Mouse (Mus musculus) CH12F3 (cell line): ENCODE results near the gene Mak.

ENCODE experiments used
- in situ Hi-C: fragments of 300-500 bp; cut with MboI; formaldehyde crosslinking; loops from 2 replicates; pipeline ENCODE4 v1.14.3; 2020; ENCODE audit warnings: low sequenced_read_pairs

Gene Mak

DNA sequence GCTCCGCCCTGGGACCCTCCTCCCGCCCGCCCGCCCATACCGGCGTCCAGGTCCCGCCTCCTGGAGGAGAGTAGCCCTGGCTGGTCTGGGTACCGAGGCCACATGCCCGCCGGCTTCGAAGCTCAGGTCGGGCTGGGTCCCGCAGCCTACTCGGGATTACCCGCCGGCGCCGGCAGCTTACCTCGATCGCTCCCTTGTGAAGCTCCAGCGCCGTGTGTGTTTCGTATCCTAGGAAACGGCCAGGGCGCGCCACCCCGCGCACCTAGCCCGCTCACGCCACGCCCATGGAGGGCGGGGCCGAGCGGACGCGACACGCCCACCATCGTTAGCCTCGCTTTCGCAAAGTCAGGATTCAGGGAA, at the start of gene Mak:
Gene Mak, minus strand, starts transcription at position 286 of the 360 bp plus-strand sequence.
- in situ Hi-C loops: no loop called here

DNA sequence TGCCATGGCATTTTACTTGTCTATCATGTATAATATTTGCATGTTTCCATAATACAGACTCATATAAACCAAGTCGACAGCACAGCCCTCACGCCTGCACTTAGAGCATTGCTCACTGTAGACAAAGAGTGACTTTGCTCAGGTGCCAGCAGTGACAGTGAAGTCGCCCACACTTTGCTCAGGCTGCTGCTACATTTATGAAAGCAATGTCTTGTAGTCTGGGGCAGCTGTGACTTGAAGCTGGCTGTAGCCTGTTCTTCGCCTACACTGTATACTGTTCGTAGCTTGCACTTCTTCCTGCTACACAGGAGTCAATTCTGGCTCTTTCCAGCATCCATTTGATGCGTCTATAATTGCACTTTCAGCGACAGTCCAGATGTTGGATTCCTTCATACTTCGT, 49.6 kb upstream of the Mak start:
- in situ Hi-C loops: loop anchor here (25.0 kb wide), 2 partner anchors 108 to 433 kb away; partner anchors contain the start of gene Smim13

DNA sequence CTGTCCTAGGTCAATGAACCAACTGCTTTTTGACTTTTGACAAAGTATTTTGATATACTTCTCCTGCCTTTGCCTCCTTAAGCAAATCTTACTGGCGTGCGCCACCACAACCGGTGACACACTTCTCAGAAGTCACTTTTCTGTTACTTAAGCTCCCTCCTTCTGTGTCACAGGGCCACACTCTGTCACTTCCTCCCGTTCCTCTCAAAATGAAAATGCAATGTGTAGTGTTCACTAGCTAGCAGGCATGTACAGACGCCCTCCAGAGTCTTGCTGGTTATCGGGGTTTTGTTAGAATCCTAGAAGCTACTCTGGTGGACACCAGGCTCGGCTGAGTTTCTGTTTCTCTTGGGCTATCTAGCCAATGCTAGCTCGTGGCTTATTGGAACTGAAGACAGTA, 48.8 kb upstream of the Mak start:
- in situ Hi-C loops: loop anchor here (25.0 kb wide), 2 partner anchors 109 to 434 kb away; partner anchors contain the start of gene Smim13

DNA sequence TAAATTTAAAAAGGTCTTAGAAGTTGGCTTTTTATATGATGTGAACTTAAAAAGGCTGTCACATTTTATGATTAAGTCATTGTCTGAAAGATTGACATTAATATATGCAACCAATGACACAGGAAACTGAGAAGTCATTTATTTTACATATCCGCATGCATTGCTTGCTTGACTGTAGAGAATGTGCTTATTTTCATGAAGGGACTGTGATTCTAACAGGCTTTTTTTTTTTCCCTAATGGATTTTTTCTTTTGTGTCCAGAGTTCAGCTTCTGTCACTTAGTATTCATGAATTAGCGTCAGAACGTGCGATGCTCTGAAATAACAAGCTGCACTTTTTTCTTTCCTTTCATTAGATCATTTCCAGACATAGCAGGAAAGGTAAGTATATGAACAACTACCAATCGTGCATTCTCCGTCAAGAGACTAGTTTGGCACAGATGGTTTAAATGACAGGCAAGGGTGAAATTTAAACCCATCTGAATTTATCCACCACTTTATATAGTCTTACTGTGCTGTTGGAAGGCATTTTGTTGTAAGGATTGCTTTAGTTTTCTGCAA, 44.2 kb upstream of the Mak start:
- in situ Hi-C loops: no loop called here

DNA sequence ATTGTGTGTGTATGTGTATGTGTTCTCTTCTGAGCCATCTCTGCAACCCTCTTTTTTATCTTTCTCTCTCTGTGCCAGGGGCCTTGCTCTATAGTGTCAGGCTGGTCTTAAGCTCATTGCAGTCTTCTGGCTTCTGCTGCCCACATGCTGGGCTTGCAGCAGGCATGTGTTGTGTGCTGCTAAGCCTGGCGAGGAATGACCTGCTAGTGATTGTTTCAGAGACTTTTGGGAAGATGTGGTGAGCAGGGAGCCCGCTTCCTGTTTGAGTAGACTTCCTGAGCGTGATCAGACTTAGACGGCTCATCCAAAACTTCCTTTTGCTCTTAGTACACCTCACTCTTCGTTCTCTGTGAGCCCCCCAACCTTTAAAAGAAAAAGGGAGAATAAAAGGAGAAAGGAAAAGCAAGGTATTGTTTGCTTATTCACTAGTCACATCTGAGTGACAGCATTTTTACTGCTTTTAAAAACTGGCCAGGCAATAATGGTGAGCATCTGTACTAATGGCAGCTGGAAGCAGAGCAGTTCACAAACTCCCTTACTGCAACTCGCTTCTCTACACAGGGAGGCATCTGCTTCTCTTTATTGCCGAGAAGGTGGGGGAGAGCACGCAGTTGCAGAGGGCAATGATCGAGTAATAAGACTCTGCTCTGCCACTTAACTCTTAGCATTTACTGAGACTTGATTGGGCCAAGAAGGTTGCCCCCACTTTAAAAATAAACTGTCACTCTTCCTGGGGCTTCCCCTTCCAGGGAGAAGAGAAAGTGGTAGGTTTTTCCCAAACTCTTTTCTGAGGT, 39.8 kb upstream of the Mak start:
- in situ Hi-C loops: no loop called here

DNA sequence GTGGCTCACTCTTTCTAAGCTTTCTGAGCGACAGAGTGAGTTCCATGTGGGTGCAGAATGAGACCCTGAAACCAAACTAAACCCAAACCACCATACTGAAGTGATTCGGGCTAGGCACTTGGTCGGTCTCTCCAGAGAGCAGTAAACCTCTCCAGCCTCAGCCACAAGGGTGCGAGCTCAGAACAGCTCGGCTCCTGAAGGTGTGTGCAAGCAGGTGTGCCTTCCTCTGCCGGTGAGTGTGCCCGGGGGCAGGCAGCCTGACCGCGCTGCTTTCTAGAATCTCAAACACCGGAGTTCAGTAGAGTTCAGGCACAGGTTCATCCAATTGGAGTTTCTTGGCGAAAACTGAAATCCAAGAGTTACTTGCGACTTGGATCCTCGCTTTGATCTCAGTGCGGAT, 34.4 kb upstream of the Mak start, which contains the start of gene Sycp2l:
Gene Sycp2l, plus strand, starts transcription at position 368 of the 400 bp plus-strand sequence.
- in situ Hi-C loops: no loop called here

DNA sequence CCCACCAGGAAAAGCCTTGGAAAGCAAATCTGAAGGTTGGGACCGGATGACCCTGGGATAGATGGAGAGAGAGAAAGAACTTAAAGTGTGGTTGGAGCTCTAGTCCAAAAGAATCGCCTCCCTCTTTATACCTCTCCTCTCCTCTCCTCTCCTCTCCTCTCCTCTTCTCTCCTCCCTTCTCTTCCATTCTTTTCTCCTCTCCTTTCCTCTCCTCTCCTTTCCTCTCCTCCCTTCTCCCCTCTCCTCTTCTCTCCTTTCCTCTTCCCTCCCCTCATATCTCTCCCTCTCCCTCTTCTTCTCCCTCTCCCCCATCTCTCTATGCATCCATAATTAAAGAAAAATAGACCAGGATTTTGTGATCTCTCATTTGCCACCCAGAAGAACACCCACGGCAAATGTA, 31.4 kb upstream of the Mak start, which contains the start of gene Gcm2:
Gene Gcm2, minus strand, starts transcription at position 101 of the 400 bp plus-strand sequence.
- in situ Hi-C loops: no loop called here

DNA sequence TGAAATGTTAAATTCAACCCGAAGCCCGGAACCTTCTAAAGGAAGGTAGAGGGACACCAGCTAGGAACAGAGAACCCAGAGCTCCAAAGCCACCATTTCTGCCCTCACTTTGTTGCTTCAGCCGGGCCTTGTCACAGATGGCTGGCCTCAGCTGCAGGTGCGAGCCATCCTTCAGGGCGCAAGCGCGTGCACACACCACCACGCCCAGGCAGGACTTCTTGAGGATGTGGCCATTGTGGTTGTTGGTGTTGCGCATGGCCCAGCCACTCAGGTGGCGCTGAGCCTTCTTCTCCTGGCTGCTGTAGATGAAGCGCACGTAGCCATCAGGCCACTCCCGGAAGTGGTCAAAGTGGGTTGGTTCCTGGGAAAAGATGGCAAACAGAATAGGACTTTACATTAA, 26.0 kb upstream of the Mak start:
- in situ Hi-C loops: no loop called here

DNA sequence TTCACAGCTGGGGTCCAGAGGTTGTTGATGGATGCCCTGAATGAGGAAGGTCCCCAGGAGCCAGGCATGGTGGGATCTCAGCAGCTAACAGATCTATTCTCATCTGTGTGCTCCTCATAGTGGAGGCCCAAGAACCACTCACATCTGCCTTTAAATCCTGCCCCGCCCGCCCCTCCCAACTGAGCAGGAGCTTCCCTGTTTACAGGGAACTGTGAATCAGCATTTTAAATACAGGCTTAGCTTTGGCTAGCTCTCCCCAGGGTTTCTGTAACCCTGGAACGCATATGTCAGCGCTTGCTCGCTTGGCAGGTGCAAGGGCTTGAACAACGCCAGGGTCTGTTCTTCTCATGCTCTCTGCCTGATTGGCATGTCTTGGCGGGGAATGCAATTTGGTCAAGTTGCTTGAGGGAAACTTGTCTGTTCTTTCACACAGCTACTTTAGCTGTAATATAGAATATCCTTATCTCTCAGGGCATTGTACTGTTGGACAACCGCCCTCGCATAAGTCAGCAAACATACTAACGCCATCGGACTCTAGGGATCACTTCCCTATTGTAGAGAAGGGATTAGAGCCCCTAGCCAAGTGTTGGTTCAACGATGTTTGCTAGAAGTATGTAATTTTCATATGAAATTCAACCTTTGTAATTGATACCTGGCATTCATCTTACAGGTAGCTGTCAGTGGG, 24.5 kb upstream of the Mak start:
- in situ Hi-C loops: no loop called here

DNA sequence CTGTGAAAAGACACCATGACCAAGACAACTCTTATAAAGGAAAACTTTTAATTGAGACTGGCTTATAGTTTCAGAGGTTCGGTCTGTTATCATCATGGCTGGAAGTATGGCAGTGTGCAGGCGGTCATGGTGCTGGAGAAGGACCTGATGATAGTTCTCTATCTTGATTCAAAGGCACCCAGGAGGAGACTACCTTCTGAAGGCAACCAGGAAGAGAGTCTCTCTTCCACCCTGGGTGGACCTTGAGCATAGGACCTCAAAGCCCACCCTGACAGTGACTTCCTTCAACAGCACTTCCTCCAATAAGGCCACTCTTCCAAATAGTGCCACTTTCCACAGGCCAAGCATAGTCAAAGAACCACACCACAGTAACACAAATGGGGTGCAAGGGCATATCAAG, 20.5 kb upstream of the Mak start:
- in situ Hi-C loops: no loop called here

DNA sequence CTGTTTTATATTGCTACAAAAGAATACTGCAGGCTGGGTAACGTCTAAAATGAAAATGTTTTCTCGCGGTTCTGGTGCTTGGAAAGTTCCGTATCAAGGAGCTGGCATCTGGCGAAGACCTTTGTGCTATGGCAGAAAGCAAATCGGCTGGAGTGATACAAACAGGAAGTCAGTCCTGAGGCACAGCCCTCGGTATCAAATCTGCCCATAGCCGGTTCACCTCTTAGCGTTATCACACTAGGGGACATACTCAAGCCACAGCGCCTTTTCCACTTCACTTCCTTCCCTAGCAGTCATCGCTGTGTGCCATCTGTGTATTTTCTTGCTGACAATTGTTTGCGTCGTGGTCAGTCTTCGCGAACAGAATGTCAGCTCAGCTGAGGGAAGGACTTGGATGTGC, 18.8 kb upstream of the Mak start:
- in situ Hi-C loops: no loop called here

DNA sequence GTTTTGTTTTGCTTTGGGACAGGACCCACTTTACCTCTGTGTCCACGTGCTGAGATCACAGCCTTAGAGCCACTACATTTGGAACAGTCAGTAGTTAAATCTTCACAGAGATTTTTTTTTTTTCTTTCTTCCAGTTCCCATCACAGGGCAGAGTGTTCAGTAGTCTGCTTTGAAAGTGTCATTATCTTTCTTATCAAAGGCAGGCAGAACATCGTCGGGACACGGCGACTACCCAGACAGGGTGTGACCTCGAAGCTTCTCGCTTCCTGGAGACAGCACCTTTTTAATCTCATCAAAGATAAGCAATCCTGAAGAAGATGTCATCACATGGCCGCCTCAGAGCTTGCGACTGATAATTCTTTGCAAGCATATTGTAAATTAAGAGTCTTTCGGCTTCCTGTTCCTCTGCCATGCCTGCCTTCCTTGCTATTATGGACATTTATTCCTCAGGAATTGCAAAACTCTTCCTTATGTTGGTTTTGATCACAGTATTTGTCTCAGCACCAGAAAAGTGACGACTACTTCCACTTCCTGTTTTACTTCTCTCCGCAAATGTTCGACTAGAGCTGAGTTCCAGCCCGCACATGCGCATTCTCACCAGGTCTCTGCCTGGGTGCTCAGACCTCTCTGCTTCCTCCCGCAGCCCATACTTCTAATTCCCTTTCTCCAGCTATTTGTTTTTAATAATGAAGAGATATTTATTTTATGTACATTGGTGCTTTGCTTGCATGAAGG, 18.0 kb upstream of the Mak start:
- in situ Hi-C loops: no loop called here

DNA sequence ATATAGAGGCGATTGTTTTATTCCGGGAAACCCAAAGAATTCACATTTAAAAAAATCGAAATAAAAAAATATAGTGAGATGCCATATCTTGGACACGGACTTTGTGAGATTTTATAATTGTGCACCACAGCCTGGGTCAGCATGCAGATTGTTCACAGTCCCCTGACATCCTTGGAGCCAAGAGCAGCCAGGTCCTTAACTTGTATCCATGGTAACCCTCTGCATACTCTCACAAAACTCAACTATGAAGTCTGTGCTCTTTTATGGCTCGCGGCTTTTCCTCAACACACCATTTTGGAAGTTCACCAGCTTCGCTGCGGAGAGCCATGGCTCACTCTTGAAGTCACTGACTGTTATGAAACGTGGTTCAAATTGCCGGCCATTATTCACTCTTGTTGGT, 14.7 kb upstream of the Mak start:
- in situ Hi-C loops: no loop called here

DNA sequence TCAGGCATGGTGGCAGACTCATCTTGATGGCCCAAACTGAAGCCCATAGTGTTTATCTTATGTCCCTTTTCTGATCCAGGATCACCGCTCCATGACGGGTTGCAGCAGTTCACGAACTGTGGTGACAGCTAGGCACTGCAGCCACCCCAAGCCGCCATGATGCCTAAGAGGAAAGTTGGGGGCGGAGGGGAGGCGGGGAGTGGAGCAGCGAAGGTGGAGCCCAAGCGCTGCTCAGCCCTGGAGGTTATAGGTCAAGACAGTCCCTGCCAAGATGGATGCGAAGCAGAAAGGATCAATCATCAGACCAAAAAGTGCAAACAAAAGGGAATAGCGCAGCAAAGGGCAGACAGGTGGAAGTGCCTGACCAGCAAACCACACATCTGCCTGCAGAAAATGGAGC, 11.8 kb upstream of the Mak start:
- in situ Hi-C loops: no loop called here

DNA sequence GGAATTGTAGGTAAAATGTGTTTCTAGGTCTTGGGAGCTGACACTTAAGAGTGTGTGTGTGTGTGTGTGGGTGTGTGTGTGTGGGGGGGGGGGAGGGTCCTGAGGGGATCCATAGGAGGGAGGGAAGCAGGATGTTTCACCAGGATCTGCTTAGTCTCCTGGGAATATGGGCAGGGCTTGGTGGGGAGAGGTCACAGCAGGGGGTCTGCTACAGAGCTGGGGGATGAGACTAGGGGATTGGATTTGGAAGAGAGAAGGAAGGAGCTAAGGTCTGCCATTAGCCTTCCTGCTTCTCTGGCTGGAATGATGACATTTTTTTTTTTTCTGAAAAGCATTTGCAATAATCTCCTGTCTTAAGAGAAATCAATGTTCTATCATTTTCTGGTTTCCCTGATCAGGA, 9.2 kb upstream of the Mak start:
- in situ Hi-C loops: no loop called here

DNA sequence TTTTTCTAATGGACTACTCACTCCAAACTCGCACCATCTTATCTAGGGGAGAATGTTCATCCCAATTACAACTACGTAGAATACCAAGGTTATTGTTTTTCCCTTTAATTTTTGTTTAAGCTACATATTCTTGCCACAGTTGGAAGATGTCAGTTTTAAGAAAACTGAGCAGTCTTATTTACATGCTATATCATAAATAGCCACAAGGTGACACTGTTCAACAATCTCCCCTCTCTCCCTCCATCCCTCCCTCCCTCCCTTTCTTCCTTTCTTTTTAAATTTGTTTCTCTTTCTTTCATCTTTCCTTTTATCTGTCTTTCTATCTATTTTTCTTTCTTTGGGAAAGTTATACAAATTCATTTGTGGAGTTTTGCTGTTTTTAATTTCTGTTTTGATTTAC, 5.6 kb upstream of the Mak start:
- in situ Hi-C loops: no loop called here

DNA sequence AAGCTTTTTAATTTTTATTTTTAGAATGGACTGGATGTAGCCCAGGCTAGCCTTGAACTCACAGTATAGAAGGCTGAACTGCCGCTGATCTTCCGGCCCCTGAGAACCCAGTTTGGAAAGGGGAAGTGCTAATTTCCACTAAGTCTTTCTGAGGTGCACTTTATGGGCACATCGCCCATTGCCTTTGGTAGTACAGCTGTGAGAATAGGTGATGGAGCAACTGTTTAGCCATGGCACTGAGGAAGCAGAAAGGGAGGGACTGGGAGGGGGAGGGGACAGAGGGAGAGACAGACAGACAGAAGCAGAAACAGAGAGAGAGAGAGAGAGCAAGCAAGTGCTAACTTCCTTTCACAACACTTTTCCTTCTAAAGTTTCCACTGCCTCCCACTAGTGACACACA, 5.0 kb upstream of the Mak start:
- in situ Hi-C loops: no loop called here

DNA sequence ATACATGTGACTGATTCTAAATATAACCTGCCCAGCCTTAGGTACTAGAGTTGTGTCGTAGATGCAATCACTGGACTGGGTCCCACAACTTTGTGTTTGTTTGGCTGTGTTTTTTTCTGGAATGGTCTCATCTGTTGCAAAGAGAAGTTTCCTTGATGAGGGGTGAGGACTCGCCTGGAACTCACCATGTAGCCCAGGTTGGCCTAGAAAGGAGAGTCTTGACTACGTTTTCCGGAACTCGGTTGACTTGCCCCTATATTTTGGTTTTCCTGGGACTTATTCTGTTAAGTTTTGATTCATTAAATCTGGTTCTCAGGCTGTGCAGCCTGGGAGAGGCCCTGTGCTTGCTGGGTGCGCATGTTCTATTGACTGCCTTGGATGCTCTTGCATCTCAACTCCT, 1.2 kb upstream of the Mak start:
- in situ Hi-C loops: no loop called here

DNA sequence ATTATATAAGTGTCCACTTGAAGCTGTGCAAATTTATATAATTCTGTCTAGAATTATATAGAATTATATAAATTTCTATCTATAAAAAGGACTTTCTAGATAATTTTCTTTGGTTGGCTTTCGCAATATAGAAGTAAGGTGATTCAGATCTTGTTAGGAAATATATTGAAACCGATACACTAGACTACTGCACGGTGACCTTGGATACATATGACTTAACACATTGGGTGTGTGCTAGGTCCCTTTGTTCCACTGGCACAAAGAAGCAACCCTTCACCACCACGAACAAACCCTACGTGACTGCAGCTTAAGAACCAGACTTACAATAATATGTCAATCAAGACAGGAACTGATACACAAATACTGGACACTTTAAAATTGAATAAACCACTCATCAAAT, 353 bp upstream of the Mak start:
- in situ Hi-C loops: no loop called here

DNA sequence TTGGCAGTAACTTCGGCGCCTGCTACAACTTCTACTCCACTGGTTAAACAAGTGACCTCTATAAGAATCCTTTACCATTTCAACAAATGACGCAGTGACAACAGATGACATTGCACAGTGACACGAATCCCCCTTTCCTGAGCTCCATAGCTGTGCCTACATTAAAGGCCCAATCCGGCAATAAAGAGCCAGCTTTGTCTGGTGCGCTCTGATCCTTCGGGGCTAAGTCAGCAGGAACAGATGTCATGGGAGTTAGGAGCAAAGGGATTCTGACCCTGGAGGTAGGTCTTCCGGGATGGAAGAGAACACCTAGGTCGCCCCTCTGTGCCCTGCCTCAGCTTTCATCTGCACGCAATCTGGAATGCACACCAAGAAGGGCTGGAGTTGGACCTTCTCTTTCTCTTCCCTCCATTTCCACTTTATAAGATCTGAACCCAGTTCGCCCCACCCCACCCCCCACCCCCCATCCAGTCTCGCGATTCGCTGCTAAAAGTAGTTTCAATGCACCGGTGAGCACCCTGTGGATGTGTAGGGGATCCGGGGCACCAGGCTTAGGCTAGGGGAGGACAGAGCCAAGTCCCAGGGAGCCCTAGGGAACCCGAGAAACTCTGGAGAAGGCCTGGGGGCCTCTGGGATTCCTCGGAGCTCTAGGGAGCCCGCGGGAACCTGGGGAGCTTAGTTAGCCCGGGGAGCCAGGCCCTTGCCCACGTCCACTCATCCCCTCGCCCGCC, 651 bp downstream of the Mak start:
- in situ Hi-C loops: no loop called here

DNA sequence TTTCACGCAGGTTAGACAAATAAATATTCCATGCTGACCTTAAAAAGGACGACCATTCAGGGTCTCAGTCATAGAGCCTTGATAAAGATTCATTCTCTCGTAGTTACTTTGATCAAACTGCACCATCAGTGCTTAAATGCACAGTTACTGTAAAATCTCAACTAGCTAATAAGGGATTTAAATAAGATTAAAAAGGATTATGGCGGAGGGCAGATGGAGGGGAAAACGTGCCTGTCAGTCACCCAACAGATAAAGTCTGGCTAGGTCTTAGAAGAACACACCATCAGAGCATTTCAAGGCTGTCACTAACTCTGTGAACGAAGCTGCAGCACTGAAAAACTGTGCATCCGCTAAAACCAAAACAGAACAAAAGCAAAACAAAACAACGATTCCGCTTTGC, 1.6 kb downstream of the Mak start:
- in situ Hi-C loops: no loop called here
